Mouse (Mus musculus) kidney, postnatal 0 days (tissue): Measurements from ENCODE around the gene Vwa7. TPM values are rescaled to one million over a fixed set of nuclear protein-coding genes. Genes with fewer than 3 reads are reported as not detected.

Experiments used
- ATAC-seq: fragments of 200-750 bp; cut with Nextera tagmentation; replicated peaks from 2 replicates; pipeline ENCODE4 v1.8.0; 2017; ENCODE audit warnings: low read depth, moderate number of reproducible peaks, moderate TSS enrichment, moderate library complexity; ENCODE audit not compliant: low FRiP score
- DNase-seq: peaks from one replicate; pipeline ENCODE4 v3.0.0-alpha.2; 2016; ENCODE audit warnings: low spot score
- H3K27ac ChIP-seq: fragments of 300-500 bp; sonication (generic); 2 replicates; pipeline ENCODE4 v1.5.1; 2014; ENCODE audit warnings: mild to moderate bottlenecking
- H3K27me3 ChIP-seq: fragments of 300-500 bp; sonication (generic); 2 replicates; pipeline ENCODE4 v1.6.1; 2014; ENCODE audit warnings: low read length, mixed read lengths; ENCODE audit not compliant: insufficient read depth
- H3K36me3 ChIP-seq: fragments of 300-500 bp; sonication (generic); 2 replicates; pipeline ENCODE4 v1.6.1; 2014; ENCODE audit warnings: low read length, mixed read lengths; ENCODE audit not compliant: insufficient read depth
- H3K4me1 ChIP-seq: fragments of 300-500 bp; sonication (generic); replicated peaks from 2 replicates; pipeline ENCODE4 v1.6.1; 2014; ENCODE audit warnings: antibody characterized with exemption, low read length, mixed read lengths; ENCODE audit not compliant: insufficient read depth
- H3K4me2 ChIP-seq: fragments of 300-500 bp; sonication (generic); 2 replicates; pipeline ENCODE4 v1.6.1; 2014; ENCODE audit warnings: mild to moderate bottlenecking, low read length, moderate library complexity, mixed read lengths
- H3K4me3 ChIP-seq: fragments of 300-500 bp; sonication (generic); replicated peaks from 2 replicates; pipeline ENCODE4 v1.5.1; 2014; ENCODE audit warnings: low read depth, low read length
- H3K9ac ChIP-seq: fragments of 300-500 bp; sonication (generic); 2 replicates; pipeline ENCODE4 v1.6.1; 2014; ENCODE audit warnings: low read depth, low read length
- H3K9me3 ChIP-seq: fragments of 300-500 bp; sonication (generic); replicated peaks from 2 replicates; pipeline ENCODE4 v1.6.1; 2016; ENCODE audit warnings: low read length, inconsistent platforms, mixed read lengths
- CTCF ChIP-seq: IDR thresholded peaks from 2 replicates; pipeline ENCODE4 v1.5.1; 2016; ENCODE audit warnings: antibody characterized with exemption, low read depth, mild to moderate bottlenecking, moderate library complexity
- WGBS: fragments of 180-500 bp; shearing (Covaris S2); extraction: QIAGEN DNeasy Blood & Tissue Kit; methylation state at CpG from one replicate; pipeline ENCODE4 v1.1.7; 2014; 5-methylcytosine and 5-hydroxymethylcytosine counted together
- polyA plus RNA-seq: library from polyadenylated mRNA; unstranded; fragments of >200 nt; fragmentation: Nextera tagmentation; extraction: Ambion mirVana; gene quantifications from 2 replicates; pipeline ENCODE4 v1.2.1, GENCODE M21; 2015

The Vwa7 gene
- polyA plus RNA-seq, 1 experiment from 2014 or later: 0.16 TPM

GRCm38 (mm10) chr17:35023756-35024155 is 7.4 kb downstream of the Vwa7 start:
- no peak for DNase-seq
- Histone ChIP-seq H3K4me2 (no peak overlapping the region), H3K9ac (no peak overlapping the region), H3K27ac (no peak overlapping the region), H3K27me3 (no peaks in the 10 kb centered on the region), H3K4me3 (no peak overlapping the region), H3K4me1 (no peaks in the 10 kb centered on the region), H3K36me3 (no peaks in the 10 kb centered on the region), H3K9me3 (no peaks in the 10 kb centered on the region)
- WGBS: 74% methylated on average over 4 of the region's 4 CpGs
- no peak for TF ChIP-seq CTCF
- no peak for ATAC-seq

DNA sequence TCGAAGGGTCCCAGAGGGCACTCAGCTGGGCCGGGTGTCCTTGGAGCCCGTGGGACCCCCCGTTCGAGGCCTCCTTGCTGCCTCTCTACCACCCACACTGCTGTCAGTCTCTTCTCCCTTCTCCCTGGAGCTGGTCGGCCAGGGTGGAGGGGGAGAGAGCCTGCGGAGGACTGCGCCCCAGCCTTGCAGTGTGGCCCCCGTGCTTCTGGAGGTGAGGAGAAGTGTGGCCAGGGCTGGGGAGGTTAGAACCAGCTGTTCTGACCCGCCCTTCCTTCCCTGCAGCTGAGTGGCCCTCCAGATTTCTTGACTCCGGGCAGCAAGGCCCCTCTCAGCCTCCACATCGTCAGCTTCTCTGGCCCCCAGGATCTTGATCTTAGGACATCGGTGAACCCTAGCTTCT is 7.9 kb downstream of the Vwa7 start:
- H3K9me3 ChIP-seq: no peaks in the 10 kb centered on the region
- H3K4me3 ChIP-seq: no peak overlapping the region
- TF ChIP-seq CTCF: no peak
- H3K4me1 ChIP-seq: no peaks in the 10 kb centered on the region
- WGBS: 62% methylated on average over 13 of the region's 13 CpGs
- no peaks in the 10 kb centered on the region for H3K36me3 ChIP-seq
- H3K27ac ChIP-seq: no peak overlapping the region
- no peak overlapping the region for H3K4me2 ChIP-seq
- ATAC-seq (no peak), DNase-seq (no peak)
- H3K9ac ChIP-seq: no peak overlapping the region
- H3K27me3 ChIP-seq: no peaks in the 10 kb centered on the region

GRCm38 (mm10) chr17:35024691-35025488 is 8.5 kb downstream of the Vwa7 start:
- Histone ChIP-seq H3K4me2 (no peak overlapping the region), H3K4me1 (no peaks in the 10 kb centered on the region), H3K9me3 (no peaks in the 10 kb centered on the region), H3K27me3 (no peaks in the 10 kb centered on the region), H3K4me3 (no peak overlapping the region), H3K27ac (no peak overlapping the region), H3K36me3 (no peaks in the 10 kb centered on the region), H3K9ac (no peak overlapping the region)
- 54% methylated on average over 7 of the region's 10 CpGs for WGBS
- DNase-seq (no peak), ATAC-seq (no peak)
- no peak for TF ChIP-seq CTCF

DNA sequence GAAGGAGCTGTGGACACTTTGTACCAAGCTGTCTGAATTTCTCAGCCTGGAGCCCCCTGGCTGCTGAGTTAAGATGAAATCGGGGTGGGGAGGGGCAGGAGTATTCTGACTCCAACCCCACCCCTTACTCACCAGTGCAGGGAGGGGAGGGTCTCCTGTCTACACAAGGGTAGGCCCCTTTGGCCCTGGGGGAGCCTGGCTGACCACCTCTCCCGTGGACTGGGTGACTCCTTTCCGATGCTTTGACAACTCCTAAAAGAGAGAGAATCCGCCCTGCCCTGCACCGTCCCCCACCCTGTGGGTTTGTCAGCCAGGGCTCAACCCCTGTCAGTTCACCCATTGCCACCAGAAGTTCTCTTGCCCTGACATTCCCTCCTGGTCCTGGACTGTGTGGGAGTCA is 9.8 kb downstream of the Vwa7 start:
- Histone ChIP-seq H3K4me2 (no peak overlapping the region), H3K27me3 (no peaks in the 10 kb centered on the region), H3K27ac (no peak overlapping the region), H3K4me1 (no peaks in the 10 kb centered on the region), H3K4me3 (no peak overlapping the region), H3K9ac (no peak overlapping the region), H3K36me3 (no peaks in the 10 kb centered on the region), H3K9me3 (no peaks in the 10 kb centered on the region)
- ATAC-seq (no peak), DNase-seq (no peak)
- 53% methylated on average over 5 of the region's 5 CpGs for WGBS
- no peak for TF ChIP-seq CTCF

DNA sequence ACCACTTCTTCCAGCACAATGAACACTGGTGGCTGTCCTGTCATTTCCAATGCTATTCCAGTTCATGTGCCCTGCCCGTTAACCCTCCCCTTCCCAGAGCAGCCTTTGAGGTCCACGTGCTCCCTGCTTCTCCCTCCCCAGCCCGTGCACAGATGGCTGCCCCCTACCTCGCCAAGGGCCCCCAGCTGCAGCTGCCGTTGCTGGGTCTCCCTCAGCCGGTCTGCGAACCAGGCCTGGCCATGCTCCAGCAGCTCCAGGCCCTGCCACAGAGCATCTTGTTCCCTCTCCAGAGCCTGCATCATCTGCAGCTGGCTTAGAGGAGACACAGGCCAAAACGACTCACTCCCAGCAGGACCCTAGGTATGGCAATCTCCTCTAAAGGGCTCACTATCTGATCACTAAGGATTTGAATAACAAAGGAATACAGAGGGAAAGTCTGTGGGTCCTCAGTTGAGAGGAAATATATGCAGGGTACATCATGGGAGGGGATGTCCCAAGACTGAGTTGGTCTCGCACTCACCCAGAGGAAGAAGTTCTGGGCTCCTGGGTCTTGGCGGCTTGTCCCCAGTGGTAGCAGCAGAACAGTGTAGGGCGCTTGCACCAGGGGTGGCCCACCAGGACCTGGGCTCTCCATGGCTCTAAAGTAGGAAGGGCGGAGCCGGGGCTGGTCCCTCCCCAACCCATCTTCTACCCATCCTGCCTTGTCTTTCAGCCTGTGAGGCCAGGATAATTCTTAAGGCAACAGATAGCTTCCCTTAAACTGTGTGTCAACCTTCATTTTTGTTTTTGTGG is 11.1 kb downstream of the Vwa7 start, which contains the start of gene Sapcd1:
Sapcd1 (minus strand) TSS at position 740 of the 792 bp plus-strand sequence.
- ATAC-seq (no peak), DNase-seq (no peak)
- no peaks in the 10 kb centered on the region for H3K36me3 ChIP-seq
- WGBS: 37% methylated on average over 13 of the region's 13 CpGs
- no peak within 1 kb of the TSS for H3K4me3 ChIP-seq
- H3K27me3 ChIP-seq: no peaks in the 10 kb centered on the region
- no peak within 1 kb of the TSS for H3K4me2 ChIP-seq
- no peaks in the 10 kb centered on the region for H3K9me3 ChIP-seq
- no peaks in the 10 kb centered on the region for H3K4me1 ChIP-seq
- H3K27ac ChIP-seq: no peak within 1 kb of the TSS
- no peak within 1 kb of the TSS for H3K9ac ChIP-seq
- TF ChIP-seq CTCF: no peak

GRCm38 (mm10) chr17:35028315-35028714 is 11.9 kb downstream of the Vwa7 start:
- no peak for TF ChIP-seq CTCF
- H3K4me2 ChIP-seq: no peak overlapping the region
- DNase-seq (no peak), ATAC-seq (no peak)
- no peaks in the 10 kb centered on the region for H3K27me3 ChIP-seq
- no peaks in the 10 kb centered on the region for H3K36me3 ChIP-seq
- H3K9me3 ChIP-seq: no peaks in the 10 kb centered on the region
- H3K4me1 ChIP-seq: no peaks in the 10 kb centered on the region
- H3K9ac ChIP-seq: no peak overlapping the region
- 69% methylated on average over 2 of the region's 2 CpGs for WGBS
- H3K27ac ChIP-seq: no peak overlapping the region
- H3K4me3 ChIP-seq: no peak overlapping the region
